Mouse (Mus musculus): ENCODE measurements around the gene Gse1.

The Gse1 gene

GRCm38 (mm10) chr8:120294982-120295870 is 67.0 kb downstream of the Gse1 start:
- intact Hi-C loops (cut with DNase I): no loop called here

DNA sequence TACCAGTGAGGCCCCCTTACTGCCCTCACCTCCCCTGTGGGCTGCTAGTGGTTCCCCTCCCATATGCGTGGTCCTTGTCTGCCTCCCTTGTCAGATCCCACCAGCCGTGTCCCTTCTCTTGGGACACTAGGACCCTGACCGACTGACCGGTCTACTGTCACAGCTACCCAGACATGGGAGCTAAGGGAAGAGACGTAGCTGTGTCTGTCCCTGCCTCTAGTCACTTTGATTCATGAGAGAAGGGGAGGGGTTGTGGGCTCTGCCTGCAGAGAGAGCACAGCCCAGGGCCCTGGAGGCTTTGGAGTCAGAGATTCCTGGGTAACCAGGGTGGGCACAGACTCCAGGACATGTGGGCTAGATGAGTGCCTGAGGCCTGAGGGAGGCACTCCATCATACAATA is 68.7 kb downstream of the Gse1 start:
- intact Hi-C loops (cut with DNase I): no loop called here

- intact Hi-C loops (cut with DNase I): no loop called here
Measured at GRCm38 (mm10) chr8:120298601-120299532, 70.6 kb downstream of the Gse1 start.

GRCm38 (mm10) chr8:120300601-120301141 is 72.4 kb downstream of the Gse1 start:
- intact Hi-C loops (cut with DNase I): no loop called here

DNA sequence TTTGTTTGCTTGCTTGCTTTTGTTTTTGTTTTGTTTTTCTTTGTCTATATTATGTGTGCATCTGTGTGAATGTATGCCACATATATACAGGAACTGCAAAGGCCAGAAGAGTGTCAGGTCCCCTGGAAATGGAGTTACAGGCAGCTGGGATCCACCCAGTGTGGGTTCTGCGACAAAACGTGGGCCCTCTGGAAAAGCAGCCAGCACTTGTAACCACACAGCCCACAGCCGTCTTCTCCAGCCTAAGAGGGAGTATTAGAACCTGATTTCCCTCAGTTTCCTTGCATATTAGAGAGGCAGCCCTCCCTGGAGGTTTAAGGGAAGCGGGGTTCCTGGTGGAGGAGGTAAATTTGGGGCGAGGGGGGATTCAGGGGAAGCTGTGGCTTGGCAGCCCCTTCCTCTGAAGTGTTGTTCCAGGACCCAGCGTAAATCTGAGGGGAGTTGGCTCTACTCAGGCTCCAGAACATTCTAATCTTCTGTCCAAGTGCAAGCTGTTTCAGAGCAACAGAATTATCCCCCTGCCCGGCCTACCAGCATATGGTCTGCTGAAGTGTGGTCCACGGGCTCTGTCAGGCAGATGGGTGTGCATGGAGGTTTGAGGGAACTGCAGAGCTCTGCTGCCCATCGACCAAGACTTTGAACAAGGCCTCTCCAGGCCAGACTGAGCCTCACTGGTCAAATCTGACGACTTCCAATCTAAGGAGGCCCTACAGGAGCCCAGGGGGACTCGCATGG is 74.9 kb downstream of the Gse1 start:
- intact Hi-C loops (cut with DNase I): no loop called here

- intact Hi-C loops (cut with DNase I): no loop called here
Measured at GRCm38 (mm10) chr8:120304097-120304496, 75.8 kb downstream of the Gse1 start.

DNA sequence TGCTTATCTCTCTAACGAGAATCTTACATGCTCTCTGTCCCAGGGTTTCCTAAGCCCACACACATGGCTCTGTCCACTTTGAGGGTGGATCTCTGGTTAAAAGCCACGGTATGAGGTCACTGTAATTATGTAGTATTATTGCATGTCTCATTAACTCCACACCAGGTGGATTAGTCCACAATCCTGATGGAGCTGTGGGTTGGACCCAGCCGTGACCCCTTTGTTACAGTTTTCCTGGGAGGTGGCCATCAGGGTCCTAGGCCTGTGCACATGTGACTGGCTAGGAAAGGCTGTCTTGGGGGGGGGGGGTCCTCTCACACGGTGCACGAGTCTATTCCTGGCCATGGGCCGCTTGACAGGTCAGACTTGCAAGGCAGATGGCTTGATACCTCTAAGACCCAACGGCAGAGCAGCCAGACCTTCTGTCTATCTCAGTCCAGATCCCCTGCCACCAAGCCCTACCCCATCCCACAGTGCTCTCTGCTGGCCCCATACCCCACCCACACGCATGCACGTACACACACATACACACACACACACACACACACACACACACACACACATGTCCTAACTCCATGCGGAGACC is 77.6 kb downstream of the Gse1 start:
- intact Hi-C loops (cut with DNase I): no loop called here

- intact Hi-C loops (cut with DNase I): no loop called here
Measured at GRCm38 (mm10) chr8:120307103-120307502, 78.8 kb downstream of the Gse1 start.

GRCm38 (mm10) chr8:120307528-120307927 is 79.3 kb downstream of the Gse1 start:
- intact Hi-C loops (cut with DNase I): no loop called here

GRCm38 (mm10) chr8:120308131-120308530 is 79.9 kb downstream of the Gse1 start:
- intact Hi-C loops (cut with DNase I): no loop called here

GRCm38 (mm10) chr8:120308553-120308952 is 80.3 kb downstream of the Gse1 start:
- intact Hi-C loops (cut with DNase I): no loop called here

- intact Hi-C loops (cut with DNase I): no loop called here
Measured at GRCm38 (mm10) chr8:120309326-120309725, 81.1 kb downstream of the Gse1 start.

- intact Hi-C loops (cut with DNase I): no loop called here
Measured at GRCm38 (mm10) chr8:120310063-120310462, 81.8 kb downstream of the Gse1 start.

DNA sequence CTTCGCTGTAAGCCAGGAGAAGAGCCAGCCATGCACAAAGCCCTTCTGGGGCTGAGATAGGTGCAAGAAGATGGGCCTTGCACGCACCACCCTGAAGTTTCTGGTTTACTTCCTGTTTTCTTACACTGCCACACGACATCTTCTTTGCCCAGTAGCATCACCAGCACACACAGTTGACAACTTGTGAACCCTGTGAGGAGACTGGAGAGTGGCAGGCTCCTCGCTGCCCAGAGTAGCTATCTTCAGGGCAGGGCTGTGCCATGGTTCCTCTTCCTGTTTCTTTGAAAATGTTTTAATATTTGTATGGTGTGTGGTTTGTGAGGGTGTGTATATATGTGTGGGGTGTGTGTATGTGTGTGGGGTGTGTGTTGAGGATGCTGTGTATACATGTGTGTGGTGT is 84.2 kb downstream of the Gse1 start:
- intact Hi-C loops (cut with DNase I): no loop called here

GRCm38 (mm10) chr8:120313674-120314073 is 85.4 kb downstream of the Gse1 start:
- intact Hi-C loops (cut with DNase I): no loop called here

DNA sequence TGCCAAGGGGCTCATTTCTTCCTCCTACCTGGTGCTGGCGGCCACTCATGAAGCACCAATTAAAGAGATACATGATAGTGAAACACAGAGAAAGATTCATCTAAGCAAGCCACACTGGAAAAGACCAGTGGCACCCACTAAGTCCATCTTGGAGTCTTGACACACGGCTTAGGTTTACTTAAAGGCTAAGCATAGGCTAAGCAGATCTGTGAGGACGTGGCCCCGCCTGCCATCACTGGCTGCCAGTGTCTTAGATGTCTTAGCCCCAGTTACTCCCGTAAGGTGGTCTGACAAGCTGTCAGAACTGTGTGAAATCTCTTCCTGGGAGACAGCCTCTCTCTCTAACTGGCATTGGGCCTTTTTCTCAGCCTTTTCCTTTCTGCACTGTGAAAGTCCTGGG is 86.7 kb downstream of the Gse1 start:
- intact Hi-C loops (cut with DNase I): loop anchor here (5.0 kb wide), 1 partner anchor 33 kb away; no protein-coding TSS in a partner anchor

GRCm38 (mm10) chr8:120315644-120316043 is 87.4 kb downstream of the Gse1 start:
- intact Hi-C loops (cut with DNase I): loop anchor here (5.0 kb wide), 1 partner anchor 33 kb away; no protein-coding TSS in a partner anchor

DNA sequence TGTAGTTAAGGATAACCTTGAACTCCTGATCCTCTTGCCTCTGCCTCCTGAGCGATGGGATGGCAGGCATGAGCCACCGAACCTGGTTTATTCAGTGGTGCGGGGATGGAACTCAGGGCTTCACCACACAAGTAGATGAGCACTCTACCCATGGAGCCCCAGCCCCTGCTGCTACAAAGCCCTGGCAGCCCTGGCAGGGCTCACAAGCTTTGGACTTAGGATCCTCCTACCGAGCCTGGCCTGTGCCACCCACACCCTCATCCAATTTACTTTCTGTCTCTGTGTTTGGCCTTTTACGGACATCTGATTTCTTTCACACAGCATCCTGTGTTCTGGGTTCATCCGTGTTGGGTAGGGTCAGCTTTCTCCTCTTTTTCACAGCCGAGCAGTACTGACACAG is 88.5 kb downstream of the Gse1 start:
- intact Hi-C loops (cut with DNase I): loop anchor here (5.0 kb wide), 1 partner anchor 34 kb away; no protein-coding TSS in a partner anchor

- intact Hi-C loops (cut with DNase I): loop anchor here (5.0 kb wide), 1 partner anchor 35 kb away; no protein-coding TSS in a partner anchor
Measured at GRCm38 (mm10) chr8:120317118-120317824, 89.0 kb downstream of the Gse1 start.

All from adrenal gland (tissue).